Mouse (Mus musculus): ENCODE results near the gene Myo18a.

Gene Myo18a

DNA sequence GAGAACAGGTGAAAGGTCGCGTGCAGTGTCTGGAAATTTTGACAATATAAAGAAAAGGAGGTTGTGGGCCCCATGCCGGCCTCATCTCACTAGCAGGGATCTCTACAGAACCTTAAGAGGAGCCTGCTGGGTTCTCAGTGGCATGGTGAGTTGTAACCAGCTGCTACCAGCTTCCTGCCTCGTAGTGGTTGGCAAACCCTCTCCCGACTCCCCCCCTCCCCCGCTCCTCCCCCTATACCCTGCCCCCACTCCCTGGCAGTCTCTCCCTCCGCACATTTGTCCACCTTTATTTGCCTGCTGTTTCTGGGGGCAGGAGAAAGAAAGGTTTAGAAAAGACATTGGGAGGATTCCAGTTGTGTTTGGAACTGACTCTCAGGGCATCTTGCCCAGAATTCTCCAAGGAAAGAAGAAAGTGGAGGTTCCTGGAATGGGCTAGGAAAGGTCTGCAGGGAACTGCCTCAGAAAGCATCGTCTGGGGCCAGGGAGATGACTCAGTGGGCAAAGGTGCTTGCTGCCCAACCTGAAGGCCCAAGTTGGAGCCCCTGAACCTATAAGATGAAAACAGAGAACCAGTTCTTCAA is 138.8 kb downstream of the Myo18a start:
- no peak for DNase-seq

DNA sequence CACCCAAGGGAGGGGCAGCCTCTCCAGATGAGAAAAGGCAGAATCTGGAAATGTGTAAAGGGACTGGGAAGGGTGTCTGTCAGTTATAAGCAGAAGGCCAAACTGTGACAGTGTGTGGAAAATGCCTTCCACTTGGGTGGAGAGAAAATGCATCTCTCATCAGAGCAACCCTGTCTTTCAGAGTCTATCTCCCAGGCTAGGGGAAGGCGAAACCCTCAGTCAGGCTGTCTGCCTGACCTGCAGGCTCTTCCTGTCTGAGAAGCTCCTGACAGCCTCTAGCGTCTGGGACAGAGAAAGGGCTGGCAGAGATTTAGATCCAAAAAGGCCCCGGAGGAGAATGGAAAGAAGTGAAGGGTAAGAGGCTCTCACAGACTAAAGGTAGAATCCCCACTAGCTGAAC is 140.7 kb downstream of the Myo18a start:
- DNase-seq: no peak

DNA sequence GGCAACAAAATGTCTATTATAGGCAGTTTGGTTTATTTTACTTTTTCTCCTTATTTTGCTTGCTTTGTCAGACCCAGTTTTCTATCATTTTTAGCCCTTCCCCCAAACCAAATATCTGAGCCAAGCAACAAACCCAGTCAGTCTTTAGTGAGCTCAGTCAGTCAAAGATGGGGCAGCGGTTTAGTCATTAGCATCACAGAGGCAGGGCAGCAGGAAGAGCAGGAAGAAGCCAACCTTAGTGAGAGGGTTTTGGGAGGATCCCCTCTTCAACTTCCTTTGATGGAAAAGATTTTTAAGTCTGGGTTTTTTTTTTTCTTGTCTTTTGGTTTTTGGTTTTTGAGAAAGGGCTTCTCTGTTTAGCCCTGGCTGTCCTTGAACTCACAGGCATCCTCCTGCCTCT is 141.7 kb downstream of the Myo18a start:
- DNase-seq: no peak

DNA sequence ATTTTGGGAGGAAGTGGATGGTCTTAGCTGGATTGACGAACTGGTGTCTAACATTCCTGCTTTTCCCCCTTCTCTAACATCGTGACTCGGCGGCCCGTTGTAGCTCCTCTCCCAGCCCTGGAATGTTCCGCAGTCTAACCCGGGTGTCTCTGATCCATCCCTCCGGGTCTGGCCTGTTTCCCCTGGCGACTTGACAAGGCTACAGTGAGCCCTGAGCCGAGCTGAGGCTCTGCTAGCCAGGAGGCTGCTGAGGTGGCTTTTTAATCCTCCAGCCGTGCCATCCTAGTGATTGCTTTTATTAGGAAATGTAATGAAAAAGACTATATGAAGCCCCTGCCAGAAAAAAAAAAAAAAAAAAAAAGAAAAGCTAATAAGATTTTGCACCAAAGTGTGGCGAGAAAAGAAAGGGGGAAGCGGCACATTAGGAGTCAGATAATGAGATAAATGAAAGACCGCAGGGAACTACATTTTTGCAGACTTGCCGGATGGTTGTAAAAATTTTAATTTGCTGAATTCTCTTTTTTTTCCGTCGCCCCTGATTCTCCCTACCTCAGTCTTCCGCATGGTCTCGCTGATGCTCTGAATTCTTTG is 143.1 kb downstream of the Myo18a start:
- peak; percentile 39 for DNase-seq

DNA sequence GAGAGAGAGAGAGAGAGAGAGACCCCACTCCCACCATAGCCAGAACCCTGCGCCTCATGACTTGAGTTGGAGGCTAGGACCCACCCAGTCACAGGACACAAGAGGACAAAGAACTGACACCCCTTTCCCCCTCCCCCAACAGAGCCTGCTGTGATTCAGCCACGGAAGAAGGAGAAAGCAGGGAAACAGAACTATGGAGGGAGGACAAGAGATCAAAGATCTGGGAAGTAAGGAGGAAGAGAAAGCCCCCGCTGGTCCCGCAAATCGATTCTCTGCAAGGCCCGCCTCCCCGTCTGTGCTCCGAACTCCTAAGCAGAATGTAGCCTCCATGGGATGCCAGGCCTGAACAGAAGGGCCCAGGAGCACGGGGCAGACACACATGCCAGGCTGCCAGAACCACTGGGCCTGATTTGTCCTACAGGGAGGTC is 143.7 kb downstream of the Myo18a start:
- no peak for DNase-seq

DNA sequence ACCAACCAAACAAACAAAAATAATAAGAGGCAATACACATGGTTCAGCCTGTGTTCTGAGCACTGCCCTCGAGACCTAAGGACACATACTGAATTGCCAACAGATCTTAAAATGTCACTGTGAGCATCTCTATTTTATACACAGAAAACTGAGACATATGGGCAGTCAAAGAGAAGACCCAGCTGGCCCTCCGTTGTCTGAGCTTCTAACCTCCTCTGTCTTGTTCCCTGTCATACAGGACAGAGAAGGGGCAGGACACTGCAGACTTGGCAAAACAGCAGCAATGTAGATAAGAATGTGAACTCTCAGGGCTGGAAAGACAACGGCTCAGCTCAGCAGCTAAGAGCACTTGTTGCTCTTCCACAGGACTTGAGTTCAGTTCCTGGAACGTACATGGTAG is 145.4 kb downstream of the Myo18a start:
- no peak for DNase-seq

DNA sequence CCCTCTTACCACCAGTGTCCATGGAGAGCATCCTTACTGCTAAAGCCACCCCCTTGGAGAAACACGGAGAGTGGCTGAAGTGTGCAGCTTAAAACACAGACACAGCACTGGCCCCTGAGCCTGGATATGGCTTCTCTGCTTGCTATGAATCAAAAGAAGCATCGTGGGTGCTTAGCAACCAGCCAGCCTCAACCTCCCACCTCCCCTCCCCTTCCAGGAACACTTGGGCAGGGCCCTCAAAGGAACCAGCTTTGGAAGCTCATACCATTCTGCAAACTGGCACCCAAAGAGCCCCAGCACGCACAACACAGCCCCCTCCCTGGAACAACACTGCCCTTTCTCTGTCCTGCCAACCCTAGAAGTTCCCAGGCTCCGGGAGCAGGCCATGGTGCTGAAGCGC is 146.3 kb downstream of the Myo18a start:
- no peak for DNase-seq

DNA sequence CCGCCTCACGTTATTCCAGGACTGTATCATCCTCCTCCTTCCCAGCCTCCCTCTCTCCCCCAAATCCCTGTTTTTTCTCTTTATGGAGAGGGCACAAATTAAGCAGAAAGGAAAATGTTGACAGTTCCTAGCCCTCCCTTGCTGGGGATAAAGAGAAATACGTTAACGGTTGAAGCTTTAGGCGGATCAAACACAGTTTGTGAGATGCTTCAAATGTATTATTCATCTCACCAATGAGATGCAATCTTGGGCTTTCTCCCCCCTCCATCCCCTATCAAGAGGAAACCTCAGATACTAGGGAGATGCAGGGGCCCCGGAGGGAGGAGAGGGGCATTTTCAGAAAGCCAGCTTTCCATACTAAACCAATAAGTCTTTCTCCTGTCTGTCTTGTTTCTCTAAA is 146.7 kb downstream of the Myo18a start:
- no peak for DNase-seq

DNA sequence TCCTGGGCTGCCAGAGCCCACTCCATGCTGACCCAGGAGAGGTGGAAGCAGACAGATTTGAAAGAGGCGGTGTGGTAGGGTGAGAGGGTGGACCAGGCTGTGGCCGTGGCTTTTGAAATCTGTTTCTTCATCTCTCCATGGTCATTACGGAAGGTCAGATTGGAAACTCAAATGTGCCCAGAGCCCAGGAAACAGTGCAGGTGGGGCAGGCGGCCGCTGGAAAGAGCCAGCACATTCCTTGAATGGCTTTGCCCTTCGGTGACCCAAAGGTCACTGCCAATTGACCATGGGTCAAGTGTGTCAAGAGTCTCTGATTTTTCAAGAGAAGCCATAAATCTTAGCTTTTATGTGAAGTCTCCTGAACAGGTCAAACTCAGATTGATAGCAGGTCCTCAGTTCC is 150.5 kb downstream of the Myo18a start:
- no peak for DNase-seq

DNA sequence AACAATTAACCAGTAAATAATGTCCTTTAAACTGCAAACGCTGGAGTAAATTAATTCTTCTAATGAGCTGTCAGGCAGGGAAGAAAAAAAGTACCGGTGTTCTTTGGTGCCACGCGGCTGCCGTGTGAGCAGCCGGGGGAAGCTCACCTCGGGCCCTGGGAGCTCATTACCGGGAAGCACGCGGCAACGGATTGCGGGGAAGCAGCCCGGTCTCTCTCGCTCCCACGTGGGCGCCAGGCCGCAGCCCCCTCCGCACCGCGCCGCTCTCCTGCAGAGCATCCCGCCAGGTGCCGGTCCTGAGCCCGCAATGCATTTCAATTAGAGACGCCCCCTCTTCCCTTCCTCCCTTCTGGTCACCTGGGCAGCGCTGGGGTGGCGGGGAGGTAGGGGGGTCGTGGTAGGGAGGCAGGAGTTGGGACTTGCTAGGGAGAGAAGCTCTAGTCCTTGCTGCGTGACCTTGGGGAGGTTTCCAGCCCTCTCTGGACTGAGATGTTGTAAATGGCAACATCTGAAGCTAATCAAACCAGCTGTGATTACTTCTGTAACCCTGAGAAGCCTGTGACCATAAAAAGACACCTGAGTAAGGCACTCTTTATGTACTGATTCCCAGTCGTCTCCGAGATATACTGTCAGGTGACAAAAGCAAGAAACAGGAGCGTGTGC is 151.7 kb downstream of the Myo18a start:
- no peak for DNase-seq
